Mouse (Mus musculus): ENCODE results near the gene H2-D1.

H2-D1 gene

DNA sequence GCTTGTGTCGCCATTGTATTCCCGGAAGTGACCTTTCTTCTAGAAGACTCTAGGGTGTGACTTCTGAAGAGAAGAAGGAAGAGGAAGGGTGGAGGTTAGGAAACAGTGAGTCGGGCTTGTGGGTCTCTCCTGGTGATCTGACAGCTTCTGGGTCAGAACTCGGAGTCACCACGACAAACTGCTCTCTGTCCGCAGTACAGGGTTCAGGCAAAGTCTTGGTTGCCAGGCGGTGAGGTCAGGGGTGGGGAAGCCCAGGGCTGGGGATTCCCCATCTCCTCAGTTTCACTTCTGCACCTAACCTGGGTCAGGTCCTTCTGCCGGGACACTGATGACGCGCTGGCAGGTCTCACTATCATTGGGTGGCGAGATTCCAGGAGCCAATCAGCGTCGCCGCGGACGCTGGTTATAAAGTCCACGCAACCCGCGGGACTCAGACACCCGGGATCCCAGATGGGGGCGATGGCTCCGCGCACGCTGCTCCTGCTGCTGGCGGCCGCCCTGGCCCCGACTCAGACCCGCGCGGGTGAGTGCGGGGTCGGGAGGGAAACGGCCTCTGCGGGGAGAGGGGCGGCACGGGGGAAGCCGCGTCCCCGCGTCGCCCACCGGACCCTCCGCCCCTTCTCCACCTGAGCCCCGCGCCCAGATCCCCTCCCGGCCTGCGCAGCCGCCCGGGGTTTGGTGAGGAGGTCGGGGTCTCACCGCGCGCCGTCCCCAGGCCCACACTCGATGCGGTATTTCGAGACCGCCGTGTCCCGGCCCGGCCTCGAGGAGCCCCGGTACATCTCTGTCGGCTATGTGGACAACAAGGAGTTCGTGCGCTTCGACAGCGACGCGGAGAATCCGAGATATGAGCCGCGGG, at the start of gene H2-D1:
Gene H2-D1, plus strand, starts transcription at position 67 of the 859 bp plus-strand sequence.
- in situ Hi-C loops (cut with MboI, MseI): loop anchor here (5.0 kb wide), 1 partner anchor 39 kb away; no protein-coding TSS in a partner anchor

GRCm38 (mm10) chr17:35213071-35213470, 49.5 kb upstream of the H2-D1 start:
- in situ Hi-C loops (cut with MboI, MseI): no loop called here

DNA sequence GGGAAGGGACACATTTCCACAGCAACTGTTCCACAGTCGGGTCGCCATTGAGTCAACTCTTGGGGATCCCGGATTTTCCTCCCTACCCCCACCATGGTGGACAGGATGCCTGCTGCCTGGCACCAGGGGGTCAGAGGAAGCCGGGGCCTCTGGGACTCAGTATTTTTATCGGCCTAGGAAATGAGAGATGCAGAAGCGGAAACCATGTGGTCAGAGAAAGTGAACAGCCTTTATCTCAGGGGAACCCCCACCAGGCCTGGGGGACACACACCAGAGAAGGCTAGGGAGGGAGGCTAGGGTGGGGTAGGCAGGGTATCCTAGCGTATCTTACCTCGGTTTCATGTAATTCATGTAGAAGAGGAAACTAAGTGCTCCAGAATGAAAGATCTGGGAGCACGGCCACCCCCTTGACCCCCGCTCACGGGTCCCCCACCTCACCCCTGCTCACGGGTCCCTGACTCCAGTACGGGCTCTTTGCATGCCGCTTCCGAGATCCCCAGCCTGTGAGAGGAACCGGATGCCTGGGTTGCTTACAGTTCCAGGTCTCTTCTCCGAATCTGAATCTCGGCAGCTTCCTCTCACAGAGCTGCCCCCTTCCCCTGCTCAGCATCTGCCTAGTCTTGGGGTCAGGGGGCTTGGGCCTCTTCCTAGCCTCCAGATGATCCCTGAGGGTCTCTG, 43.9 kb upstream of the H2-D1 start:
- in situ Hi-C loops (cut with MboI, MseI): no loop called here

GRCm38 (mm10) chr17:35219601-35220041, 42.9 kb upstream of the H2-D1 start:
- in situ Hi-C loops (cut with MboI, MseI): no loop called here

- in situ Hi-C loops (cut with MboI, MseI): no loop called here
Measured at GRCm38 (mm10) chr17:35220156-35220952, 42.2 kb upstream of the H2-D1 start, which contains the start of gene Gm16181. TSS of gene Gm16181 (plus strand) at chr17:35220834.

DNA sequence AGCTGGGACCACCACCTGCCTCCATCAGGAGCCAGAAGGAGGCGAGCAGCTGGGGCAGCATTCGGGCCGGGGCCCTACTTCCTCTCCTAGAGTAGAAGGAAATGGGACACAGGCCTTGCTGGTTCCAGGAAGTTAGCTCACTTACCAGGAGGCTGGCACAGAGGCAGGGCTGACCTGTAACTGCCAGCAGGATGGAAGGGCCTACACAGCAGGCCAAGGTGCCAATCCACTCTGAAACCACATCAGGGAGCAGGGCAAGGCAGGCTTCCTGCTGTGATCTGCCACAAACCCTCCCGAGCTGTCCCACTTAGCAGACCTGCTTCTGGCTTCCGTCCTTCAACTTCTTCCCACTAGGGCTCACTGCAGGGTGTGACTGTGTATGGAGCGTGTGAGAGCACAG, 40.2 kb upstream of the H2-D1 start:
- in situ Hi-C loops (cut with MboI, MseI): no loop called here

DNA sequence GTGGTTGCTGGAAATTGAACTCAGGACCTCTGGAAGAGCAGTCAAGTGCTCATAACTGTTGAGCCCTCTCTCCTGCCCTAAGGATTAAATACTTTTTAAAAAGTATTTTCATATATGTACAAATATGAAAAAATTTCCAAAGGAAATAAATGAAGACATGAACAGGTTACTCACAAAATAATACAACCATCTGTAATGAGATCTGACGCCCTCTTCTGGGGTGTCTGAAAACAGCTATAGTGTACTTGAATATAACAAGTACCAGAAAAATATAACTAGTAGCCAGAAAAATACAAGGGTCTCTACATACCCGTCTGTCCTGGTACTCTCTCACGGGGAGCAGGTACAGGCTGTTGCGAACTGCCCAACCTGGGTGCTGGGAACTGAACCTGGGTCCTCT, 37.9 kb upstream of the H2-D1 start:
- in situ Hi-C loops (cut with MboI, MseI): no loop called here

DNA sequence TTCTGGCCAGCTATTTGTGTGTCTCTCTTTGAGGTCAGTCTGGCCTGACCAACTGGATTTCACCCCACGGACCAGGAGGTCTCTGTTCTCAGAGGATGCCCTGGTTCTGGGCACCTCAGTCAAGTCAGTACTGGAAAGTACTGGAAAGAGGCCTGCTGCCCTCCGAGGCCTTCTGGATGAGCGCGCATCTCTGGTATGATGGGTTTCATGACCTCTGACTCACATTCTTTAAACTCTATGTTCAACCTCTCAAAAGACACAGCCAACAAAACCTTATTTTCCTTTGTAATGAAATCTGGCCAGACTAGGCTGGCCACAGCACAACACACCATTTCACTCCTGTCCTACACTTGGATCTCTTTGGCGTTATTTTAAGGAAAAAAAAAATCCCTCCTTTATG, 37.1 kb upstream of the H2-D1 start:
- in situ Hi-C loops (cut with MboI, MseI): no loop called here

GRCm38 (mm10) chr17:35226561-35227046, 35.9 kb upstream of the H2-D1 start:
- in situ Hi-C loops (cut with MboI, MseI): no loop called here

GRCm38 (mm10) chr17:35231022-35231421, 31.5 kb upstream of the H2-D1 start:
- in situ Hi-C loops (cut with MboI, MseI): loop anchor here (5.0 kb wide), 1 partner anchor 59 kb away; no protein-coding TSS in a partner anchor

- in situ Hi-C loops (cut with MboI, MseI): loop anchor here (5.0 kb wide), 1 partner anchor 60 kb away; no protein-coding TSS in a partner anchor
Measured at GRCm38 (mm10) chr17:35232043-35232442, 30.5 kb upstream of the H2-D1 start.

DNA sequence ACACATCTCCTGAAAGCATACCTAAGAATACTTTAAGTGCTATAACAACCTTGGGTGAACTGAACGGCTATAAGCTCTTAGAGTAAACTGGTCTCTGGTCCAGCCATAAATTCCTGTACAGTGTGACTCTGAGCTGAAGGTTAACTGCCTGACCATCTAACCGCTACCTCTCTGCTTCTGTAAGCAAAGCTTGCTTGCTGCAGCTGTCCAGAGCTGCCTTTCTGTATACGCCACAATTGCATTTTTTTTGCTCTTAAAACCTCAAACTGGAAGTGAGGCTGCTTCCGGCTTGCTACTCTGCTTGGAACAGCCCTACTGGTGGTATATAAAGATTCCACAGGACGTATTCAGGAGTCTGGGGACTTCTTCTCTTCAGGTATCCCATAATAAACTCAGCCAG, 29.9 kb upstream of the H2-D1 start:
- in situ Hi-C loops (cut with MboI, MseI): loop anchor here (5.0 kb wide), 1 partner anchor 60 kb away; no protein-coding TSS in a partner anchor

GRCm38 (mm10) chr17:35233114-35233980, 29.2 kb upstream of the H2-D1 start, which contains the start of gene Atp6v1g2:
TSS of gene Atp6v1g2 (plus strand) at chr17:35233660.
- in situ Hi-C loops (cut with MboI, MseI): loop anchor here (5.0 kb wide), 1 partner anchor 61 kb away; no protein-coding TSS in a partner anchor

DNA sequence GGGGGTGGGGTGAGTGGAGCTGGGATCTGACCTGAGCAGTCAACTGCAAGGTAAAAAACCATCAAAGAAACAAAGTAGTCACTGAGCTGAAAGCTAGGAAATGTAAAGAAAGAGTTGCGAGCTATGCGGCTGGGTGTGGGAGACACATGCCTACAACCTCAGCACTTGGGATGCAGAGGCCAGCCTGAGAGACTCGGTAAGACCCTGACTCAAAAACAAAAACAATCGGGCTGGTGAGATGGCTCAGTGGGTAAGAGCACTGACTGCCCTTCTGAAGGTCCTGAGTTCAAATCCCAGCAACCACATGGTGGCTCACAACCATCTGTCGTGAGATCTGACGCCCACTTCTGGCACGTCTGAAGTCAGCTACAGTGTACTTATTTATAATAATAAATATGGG, 28.4 kb upstream of the H2-D1 start:
- in situ Hi-C loops (cut with MboI, MseI): loop anchor here (5.0 kb wide), 1 partner anchor 62 kb away; no protein-coding TSS in a partner anchor

- in situ Hi-C loops (cut with MboI, MseI): loop anchor here (5.0 kb wide), 1 partner anchor 63 kb away; no protein-coding TSS in a partner anchor
Measured at GRCm38 (mm10) chr17:35234903-35235302, 27.6 kb upstream of the H2-D1 start.

DNA sequence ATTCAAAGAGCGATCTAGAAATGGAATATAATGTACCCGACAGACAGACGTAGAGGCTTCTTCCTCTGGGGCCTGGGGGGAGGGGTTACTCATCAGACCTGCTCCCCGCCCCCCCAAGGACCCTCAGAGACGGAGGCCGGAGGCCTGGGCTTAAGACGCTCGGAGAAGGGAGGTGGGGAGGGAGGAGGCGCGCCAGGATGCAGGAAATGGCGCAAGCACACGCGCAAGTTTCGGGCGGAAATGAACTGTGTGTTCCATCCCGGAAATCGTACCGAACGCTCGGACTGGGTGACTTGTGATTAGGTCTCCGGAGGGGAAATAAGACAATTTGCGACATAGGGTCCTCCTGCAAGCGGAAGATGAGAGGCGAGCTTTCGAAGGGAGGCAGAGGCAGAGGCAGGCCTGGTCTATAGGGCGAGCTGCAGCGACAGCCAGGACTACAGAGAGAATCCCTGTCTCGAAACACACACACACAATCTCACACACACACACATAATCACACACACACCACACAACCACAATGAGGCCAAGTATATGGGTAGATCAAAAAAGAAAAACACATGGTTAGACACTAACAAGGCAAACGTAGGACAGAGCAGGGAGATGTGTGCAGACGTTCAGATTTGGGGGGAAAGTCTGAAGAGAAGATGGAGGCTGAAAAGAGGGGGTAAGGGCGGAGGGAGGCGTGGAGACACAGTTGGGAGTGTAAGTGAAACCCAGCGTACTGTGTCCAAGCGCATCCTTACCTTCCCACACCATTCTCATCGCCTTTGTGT, 26.7 kb upstream of the H2-D1 start, which contains the start of gene Nfkbil1:
Gene Nfkbil1, minus strand, starts transcription at position 179 of the 776 bp plus-strand sequence.
- in situ Hi-C loops (cut with MboI, MseI): no loop called here

DNA sequence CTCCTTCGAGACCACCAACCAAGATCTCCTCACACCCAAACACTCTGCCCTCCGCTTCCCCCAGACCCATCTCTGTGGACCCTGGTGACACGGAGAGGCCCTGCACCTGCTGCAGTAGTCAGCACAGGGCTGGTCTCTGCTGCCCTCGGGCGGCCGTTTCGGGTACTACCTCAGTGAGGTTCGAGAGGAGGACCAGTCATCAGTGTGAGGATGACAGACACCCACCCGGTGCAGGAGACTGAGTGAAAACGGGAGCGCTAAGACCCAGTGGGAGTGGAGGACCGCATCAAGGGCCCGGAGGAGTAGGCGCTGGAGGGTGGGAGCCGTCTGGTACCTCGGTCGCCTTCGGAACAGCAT, 26.2 kb upstream of the H2-D1 start:
- in situ Hi-C loops (cut with MboI, MseI): no loop called here

GRCm38 (mm10) chr17:35236996-35237395, 25.5 kb upstream of the H2-D1 start:
- in situ Hi-C loops (cut with MboI, MseI): no loop called here

DNA sequence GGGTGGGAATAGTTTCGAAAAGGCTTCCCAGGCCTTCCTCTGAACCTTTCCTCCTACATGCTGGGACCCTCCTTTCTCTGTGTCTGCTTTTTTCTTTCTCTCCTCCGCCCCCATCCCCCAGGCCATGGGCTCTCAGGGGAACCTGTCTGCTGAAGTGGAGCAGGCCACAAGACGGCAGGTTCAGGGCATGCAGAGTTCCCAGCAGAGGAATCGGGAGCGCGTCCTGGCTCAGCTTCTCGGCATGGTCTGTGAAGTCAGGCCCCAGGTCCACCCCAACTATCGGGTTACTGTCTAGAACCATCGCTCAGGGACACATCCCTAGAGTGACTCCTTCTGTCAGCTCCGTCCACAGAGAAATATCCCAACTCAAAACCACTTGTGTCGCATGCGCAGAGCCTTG, 25.0 kb upstream of the H2-D1 start:
- in situ Hi-C loops (cut with MboI, MseI): no loop called here

Data from T-helper 1 cell (primary cell).